In the genomic region with DNA sequence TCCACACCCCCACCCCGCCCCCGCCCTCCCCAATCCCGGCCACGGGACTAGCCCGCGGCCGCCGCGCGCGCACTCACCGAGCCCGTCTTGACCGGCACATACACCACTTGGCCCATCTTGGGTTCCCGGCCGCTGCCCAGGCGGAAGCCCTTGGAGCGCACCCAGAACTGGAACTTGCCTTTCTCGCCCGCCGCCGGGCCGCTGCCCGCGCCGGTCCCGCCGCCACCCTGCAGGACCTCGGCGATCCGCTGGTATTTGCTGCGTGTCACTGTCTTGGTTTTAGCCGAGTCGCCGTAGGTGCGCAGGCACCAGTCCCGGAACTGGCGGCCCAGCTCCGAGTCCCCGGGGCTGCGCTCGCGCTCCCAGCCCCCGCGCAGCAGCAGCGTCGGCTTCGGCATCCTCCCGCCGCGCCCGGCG, we compare ENCODE assay signal across 8 mouse cellular contexts. TPM values are rescaled to one million over a fixed set of nuclear protein-coding genes. Genes with fewer than 3 reads are reported as not detected.
DNase-seq lines count a peak whose midpoint lies in the region; ATAC-seq lines count a peak whose summit lies in the region.

No protein-coding gene starts in this region.

- peak; percentile 12 for ATAC-seq in forebrain, embryonic 12.5 days (ENCODE audit: low FRiP score)
- ATAC-seq in limb, embryonic 13.5 days (ENCODE audit: low FRiP score, low read depth), result peak; percentile 3; the same call in 1 of the 2 replicates
- ATAC-seq in midbrain, embryonic 13.5 days, result peak; percentile 16

- H3K4me1 ChIP-seq in forebrain, embryonic 12.5 days, result peaks cover 50% of the 10 kb centered on the region
- peaks cover 61% of the 10 kb centered on the region for H3K4me1 ChIP-seq in hindbrain, embryonic 10.5 days (replicated peaks)
- peaks cover 28% of the 10 kb centered on the region for H3K4me1 ChIP-seq in limb, embryonic 13.5 days
- peaks cover 49% of the 10 kb centered on the region for H3K4me1 ChIP-seq in midbrain, embryonic 13.5 days (replicated peaks)

- H3K9ac ChIP-seq in forebrain, embryonic 12.5 days, result peak overlapping the region; percentile 88
- H3K9ac ChIP-seq in limb, embryonic 13.5 days, result peak overlapping the region; percentile 67
- peak overlapping the region; percentile 93 for H3K9ac ChIP-seq in midbrain, embryonic 13.5 days (replicated peaks)

- DNase-seq in layer of hippocampus, adult 11-12 months (ENCODE audit: low spot score), result peak; percentile 43
- DNase-seq in layer of hippocampus, adult 9-11 months, result no peak
- peak; percentile 63 for DNase-seq in adrenal gland, postnatal 25 days
- DNase-seq in hindbrain, embryonic 10.5 days (ENCODE audit: low spot score), result no peak
- peak; percentile 23 for DNase-seq in thymus, postnatal 0 days (ENCODE audit: low spot score)

- peak overlapping the region; percentile 98 for H3K4me2 ChIP-seq in forebrain, embryonic 12.5 days
- H3K4me2 ChIP-seq in limb, embryonic 13.5 days (replicated peaks), result peak overlapping the region; percentile 99
- peak overlapping the region; percentile 91 for H3K4me2 ChIP-seq in midbrain, embryonic 13.5 days (replicated peaks)

- H3K27ac ChIP-seq in forebrain, embryonic 12.5 days, result peak overlapping the region; percentile 93
- peak overlapping the region; percentile 97 for H3K27ac ChIP-seq in hindbrain, embryonic 10.5 days
- H3K27ac ChIP-seq in limb, embryonic 13.5 days, result no peak overlapping the region
- H3K27ac ChIP-seq in midbrain, embryonic 13.5 days, result peak overlapping the region; percentile 96

- H3K4me3 ChIP-seq in forebrain, embryonic 12.5 days (replicated peaks), result peak overlapping the region; percentile 76
- H3K4me3 ChIP-seq in hindbrain, embryonic 10.5 days, result peak overlapping the region; percentile 82
- H3K4me3 ChIP-seq in limb, embryonic 13.5 days, result peak overlapping the region; percentile 68
- peak overlapping the region; percentile 83 for H3K4me3 ChIP-seq in midbrain, embryonic 13.5 days (replicated peaks)

- no peaks in the 10 kb centered on the region for H3K36me3 ChIP-seq in forebrain, embryonic 12.5 days (replicated peaks)
- no peaks in the 10 kb centered on the region for H3K36me3 ChIP-seq in hindbrain, embryonic 10.5 days
- H3K36me3 ChIP-seq in limb, embryonic 13.5 days, result no peaks in the 10 kb centered on the region
- H3K36me3 ChIP-seq in midbrain, embryonic 13.5 days, result no peaks in the 10 kb centered on the region

- WGBS in forebrain, embryonic 12.5 days, result under 1% methylated on average over 34 of the region's 53 CpGs
- under 1% methylated on average over 53 of the region's 53 CpGs for WGBS in hindbrain, embryonic 10.5 days
- 0% methylated on average over 43 of the region's 53 CpGs for WGBS in limb, embryonic 13.5 days
- 0% methylated on average over 51 of the region's 53 CpGs for WGBS in midbrain, embryonic 13.5 days

- no peaks in the 10 kb centered on the region for H3K9me3 ChIP-seq in forebrain, embryonic 12.5 days
- no peaks in the 10 kb centered on the region for H3K9me3 ChIP-seq in hindbrain, embryonic 10.5 days
- H3K9me3 ChIP-seq in limb, embryonic 13.5 days, result no peaks in the 10 kb centered on the region
- no peaks in the 10 kb centered on the region for H3K9me3 ChIP-seq in midbrain, embryonic 13.5 days

- peaks cover 33% of the 10 kb centered on the region for H3K27me3 ChIP-seq in forebrain, embryonic 12.5 days
- H3K27me3 ChIP-seq in hindbrain, embryonic 10.5 days (ENCODE audit: insufficient read depth, poor library complexity, severe bottlenecking), result peaks cover 64% of the 10 kb centered on the region
- H3K27me3 ChIP-seq in limb, embryonic 13.5 days, result peaks cover 81% of the 10 kb centered on the region
- H3K27me3 ChIP-seq in midbrain, embryonic 13.5 days, result peaks cover 13% of the 10 kb centered on the region

RNA-seq across cellular contexts. Expression of gene Nol4l, which starts 0.4 kb away (rescaled TPM):
- total RNA-seq in adrenal gland, postnatal 25 days (2021), result 12.7 and 16.1 TPM in 2 replicates
- 31.4 and 34.5 TPM in 2 replicates for polyA plus RNA-seq in forebrain, embryonic 12.5 days (2016; fragmentation: Nextera tagmentation; extraction: Ambion mirVana)
- 19.1 and 23.3 TPM in 2 replicates for polyA plus RNA-seq in hindbrain, embryonic 10.5 days (2016; fragmentation: Nextera tagmentation; extraction: Ambion mirVana)
- polyA plus RNA-seq in limb, embryonic 13.5 days (2015; fragmentation: Nextera tagmentation; extraction: Ambion mirVana), result 11.8 and 13.2 TPM in 2 replicates
- 41.9 and 43.9 TPM in 2 replicates for polyA plus RNA-seq in midbrain, embryonic 13.5 days (2015; fragmentation: Nextera tagmentation; extraction: Ambion mirVana)
- 1.9 and 2.0 TPM in 2 replicates for polyA plus RNA-seq in thymus, postnatal 0 days (2015; fragmentation: Nextera tagmentation; extraction: Ambion mirVana)

RNA-seq across cellular contexts. Expression of gene 4930404H24Rik, which starts 36.8 kb away (rescaled TPM):
- total RNA-seq in adrenal gland, postnatal 25 days (2021), result not detected in 2 replicates
- not detected in 2 replicates for polyA plus RNA-seq in forebrain, embryonic 12.5 days (2016; fragmentation: Nextera tagmentation; extraction: Ambion mirVana)
- not detected in 2 replicates for polyA plus RNA-seq in hindbrain, embryonic 10.5 days (2016; fragmentation: Nextera tagmentation; extraction: Ambion mirVana)
- not detected in 2 replicates for polyA plus RNA-seq in limb, embryonic 13.5 days (2015; fragmentation: Nextera tagmentation; extraction: Ambion mirVana)
- polyA plus RNA-seq in midbrain, embryonic 13.5 days (2015; fragmentation: Nextera tagmentation; extraction: Ambion mirVana), result not detected in 2 replicates
- polyA plus RNA-seq in thymus, postnatal 0 days (2015; fragmentation: Nextera tagmentation; extraction: Ambion mirVana), result not detected in 2 replicates

Comparison
In these comparisons a context has a peak if more than half of its experiments do, and no peak if none do; other contexts are left out.
1. DNase-seq: peak in layer of hippocampus, adult 11-12 months (single experiment), adrenal gland, postnatal 25 days (single experiment) and thymus, postnatal 0 days (single experiment); none in layer of hippocampus, adult 9-11 months (single experiment) and hindbrain, embryonic 10.5 days (single experiment).
2. Peak in every context shown above with its lines, with median percentiles within 50 percentile points of each other: ATAC-seq, H3K4me2 ChIP-seq, H3K4me3 ChIP-seq and H3K9ac ChIP-seq.